Mouse (Mus musculus) common myeloid progenitor, adult 5-6 weeks (primary cell): ENCODE results near the gene Noc3l. TPM values are rescaled to one million over a fixed set of nuclear protein-coding genes. Genes with fewer than 3 reads are reported as not detected.

Experiments used
- ATAC-seq: replicated peaks from 2 replicates; pipeline ENCODE4 v1.8.0; 2016; ENCODE audit warnings: low read depth, mild to moderate bottlenecking, moderate TSS enrichment, inconsistent platforms; ENCODE audit not compliant: poor library complexity, severe bottlenecking
- total RNA-seq: library from RNA; stranded (forward); fragments of 200-1000, 187-1606 nt; gene quantifications from 2 replicates; pipeline ENCODE4 v1.2.3, GENCODE M21; 2017

Gene Noc3l
- total RNA-seq, 1 experiment from 2014 or later: 47.9 TPM

DNA sequence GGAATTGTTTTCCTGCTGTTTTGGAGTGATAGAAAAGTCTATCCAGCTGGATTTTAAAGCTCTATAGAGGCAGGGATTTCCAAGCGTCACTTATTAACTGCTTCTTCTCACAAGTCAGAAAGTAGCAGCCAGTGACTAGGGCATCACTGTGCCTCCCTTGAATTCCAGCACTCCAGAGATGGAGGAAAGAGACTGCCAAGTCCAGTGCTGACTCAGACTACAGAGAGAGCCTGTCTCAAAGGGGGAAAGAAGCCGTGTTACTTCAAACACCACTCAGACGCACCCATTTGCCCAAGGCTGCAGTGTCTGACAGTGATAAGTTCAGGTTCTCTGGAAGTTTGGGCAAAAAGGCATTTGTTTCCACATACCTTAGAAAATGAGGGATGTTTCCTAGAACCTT lies 58.6 kb downstream of the Noc3l start:
- no peak for ATAC-seq

DNA sequence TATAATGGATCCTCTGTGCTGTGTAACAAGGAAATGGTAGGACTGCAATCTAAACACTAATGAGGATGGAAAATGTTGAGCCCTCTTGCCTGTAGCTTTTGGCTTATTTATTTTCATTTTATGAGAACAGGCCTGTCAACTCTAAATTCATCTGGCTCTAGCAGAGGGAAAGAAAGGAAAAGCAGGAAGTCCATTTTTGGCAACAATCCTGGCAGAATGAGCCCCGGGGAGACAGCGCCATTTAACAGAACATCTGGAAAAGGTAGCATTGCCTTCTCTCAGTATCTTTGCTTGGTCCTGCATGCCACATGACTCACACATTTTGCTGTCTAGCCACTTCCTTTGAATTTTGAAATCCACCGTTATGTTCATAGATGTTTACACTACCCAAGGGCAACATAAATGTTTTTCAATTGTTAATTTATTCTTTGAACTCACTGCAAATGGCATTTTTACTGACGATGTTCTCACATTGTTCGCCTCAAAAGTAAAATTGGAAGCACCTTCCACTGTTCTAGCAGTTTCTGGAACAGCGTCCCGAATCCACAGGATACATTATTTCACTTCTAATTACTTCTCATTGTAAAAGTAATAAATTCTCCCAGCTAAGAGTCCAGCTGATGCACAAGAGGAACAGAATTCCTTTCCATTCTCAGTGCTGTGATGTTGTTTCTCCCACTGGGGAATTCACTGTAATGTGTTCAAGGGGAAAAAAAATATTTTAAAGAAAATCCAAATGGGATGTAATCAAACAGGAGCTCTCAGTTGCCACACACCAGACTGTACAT lies 60.2 kb downstream of the Noc3l start:
- ATAC-seq: no peak

DNA sequence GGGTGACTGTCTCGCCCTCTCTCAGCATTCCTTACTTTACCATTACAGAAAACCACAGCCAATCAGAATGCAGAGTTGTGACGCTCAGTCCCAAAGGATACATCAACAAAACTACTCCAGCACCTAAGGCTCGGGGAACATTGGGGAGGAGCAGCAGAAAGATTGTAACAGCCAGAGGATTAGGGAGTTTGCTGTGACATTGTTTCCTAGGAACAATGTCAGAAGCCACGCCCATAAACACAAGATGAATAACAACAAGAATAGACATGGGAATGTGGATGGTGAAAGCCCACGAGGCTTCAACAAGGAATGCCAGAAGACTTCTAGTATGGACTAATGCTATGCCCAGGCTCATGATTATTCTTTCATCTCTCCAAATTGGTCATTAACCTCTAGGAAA lies 61.0 kb downstream of the Noc3l start:
- no peak for ATAC-seq

DNA sequence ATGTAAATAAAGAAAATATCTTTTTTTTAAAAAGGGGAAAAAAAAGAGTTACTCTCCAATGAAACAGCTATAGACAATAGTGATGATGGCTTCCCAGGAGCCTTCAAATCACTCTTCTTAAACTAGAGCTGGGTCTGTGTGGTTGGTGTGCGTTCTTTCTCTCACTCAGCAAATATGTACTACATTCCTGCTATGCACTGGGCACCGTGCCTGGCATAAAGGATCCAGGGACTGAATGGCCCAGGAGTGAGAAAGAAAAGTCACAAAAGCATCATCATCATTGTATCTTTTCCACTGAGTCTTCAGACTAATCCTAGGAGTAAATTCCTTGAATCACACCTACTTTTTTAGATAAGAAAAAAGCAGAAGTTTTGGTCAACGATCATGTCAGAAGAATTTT lies 61.9 kb downstream of the Noc3l start:
- ATAC-seq: no peak

DNA sequence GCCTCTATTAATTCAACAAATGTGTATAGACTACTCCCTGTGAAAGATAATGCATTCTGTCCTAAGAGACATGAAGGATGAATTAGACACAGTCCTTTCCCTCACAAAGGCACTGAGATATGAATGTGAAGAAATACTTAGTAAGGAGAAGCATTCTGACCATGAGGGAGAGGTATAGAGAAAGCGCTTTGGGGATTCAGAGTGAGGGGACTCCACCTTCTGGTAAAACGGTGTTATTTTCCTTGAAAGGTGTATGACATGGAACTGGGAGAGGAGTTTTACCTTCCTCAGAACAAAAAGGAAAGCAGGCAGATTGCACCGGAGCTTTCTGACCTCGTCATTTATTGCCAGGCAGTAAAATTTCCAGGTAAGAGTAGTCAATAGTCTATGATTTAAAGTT lies 68.8 kb downstream of the Noc3l start:
- ATAC-seq: no peak

DNA sequence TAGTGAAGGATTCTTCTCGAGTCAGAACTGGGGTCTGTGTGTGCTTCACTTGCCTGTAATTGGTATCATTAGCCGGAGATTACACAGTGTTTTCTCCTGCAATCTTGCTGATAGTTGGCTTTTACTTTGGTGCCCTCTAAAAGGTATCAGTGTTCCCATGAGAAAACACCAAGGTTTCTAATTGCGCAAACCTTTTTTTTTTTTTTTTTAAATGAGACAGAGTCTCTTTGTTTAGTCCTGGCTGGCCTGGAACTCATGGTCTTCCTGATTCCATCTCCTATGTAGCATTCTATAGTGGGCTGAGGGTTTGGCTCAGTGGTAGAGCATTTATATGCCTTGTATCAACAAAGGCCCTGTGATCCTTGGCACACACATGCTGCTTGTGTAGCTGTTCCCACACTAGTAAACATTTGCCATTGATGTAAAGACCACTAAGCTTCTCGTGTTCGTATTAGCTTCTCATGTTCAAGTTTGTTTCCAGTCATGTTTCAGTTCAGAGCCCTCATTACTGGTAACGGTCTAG lies 72.5 kb downstream of the Noc3l start:
- no peak for ATAC-seq

DNA sequence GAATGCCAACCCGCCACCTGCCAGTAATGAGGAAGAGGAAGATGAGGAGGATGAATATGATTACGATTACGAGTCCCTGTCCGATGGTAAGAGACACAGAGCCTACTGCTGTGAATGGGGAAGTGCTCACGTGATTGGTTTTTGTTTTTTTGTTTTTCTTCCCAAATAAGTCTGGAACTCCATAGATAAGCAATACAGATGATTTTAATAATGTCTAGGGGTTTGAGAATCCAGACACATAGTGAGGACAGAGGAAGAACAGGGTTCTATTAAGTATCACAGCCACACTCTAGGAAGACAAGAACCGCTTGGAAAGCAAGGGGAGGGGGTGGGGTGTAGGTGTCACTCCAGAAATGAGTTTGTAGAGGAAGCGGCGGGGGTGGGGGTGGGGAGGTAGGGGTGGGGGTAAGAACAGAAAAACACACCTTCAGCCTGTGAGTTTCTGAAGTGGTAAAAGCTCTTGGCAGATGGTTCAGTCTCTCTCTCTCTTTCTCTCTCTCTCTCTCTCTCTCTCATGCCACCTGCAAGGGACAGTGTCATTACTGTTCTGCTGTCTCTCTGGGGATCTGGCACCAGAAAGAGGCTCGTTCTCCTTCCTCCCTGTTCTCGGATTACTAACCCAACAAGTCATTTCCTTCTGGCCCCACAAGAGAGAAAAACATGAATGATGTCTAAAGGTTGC lies 73.1 kb downstream of the Noc3l start:
- no peak for ATAC-seq

DNA sequence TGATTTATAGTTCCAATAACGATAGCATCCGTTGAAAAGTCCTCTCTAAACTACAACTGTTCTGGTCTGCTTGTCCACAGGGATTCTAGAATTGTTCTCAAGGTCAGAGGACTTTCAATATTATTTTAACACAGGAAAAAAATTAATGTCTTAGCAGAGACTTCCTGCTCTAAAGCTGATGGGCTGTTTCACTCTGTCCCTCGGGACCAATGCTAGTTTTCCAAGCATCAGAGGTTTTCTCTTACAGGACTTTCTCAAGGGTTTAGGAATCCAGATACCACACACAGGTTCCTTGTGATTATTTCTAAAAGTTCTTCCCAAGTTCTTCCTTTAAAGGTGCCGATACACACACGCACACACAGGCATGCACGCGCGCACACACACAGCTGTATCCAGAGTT lies 74.5 kb downstream of the Noc3l start:
- ATAC-seq: no peak

Other genes with a start within 250 kb of the Noc3l start
- 4.4 and 4.6 TPM in 2 replicates for gene Tbc1d12, start 17.3 kb upstream of the Noc3l start, total RNA-seq
- 92.8 and 110 TPM in 2 replicates for gene Hells, start 111.7 kb upstream of the Noc3l start, total RNA-seq
- gene Cyp2c55, start 187.8 kb upstream of the Noc3l start, total RNA-seq: not detected in 2 replicates
- gene Cyp2c65, start 241.8 kb upstream of the Noc3l start, total RNA-seq: not detected in 2 replicates